Mouse (Mus musculus) layer of hippocampus, postnatal 10 days (tissue): ENCODE measurements around the gene Cdc42bpg. TPM values are rescaled to one million over a fixed set of nuclear protein-coding genes. Genes with fewer than 3 reads are reported as not detected.

Experiments
- DNase-seq, 2 experiments: peaks; one replicate each; pipeline ENCODE4 v3.0.0; 2021; ENCODE audit warnings: low spot score in 2 of 2
- total RNA-seq, 2 experiments: library from RNA; stranded (reverse); gene quantifications; 2 replicates each; pipeline ENCODE4 v1.2.3; 2021

Gene Cdc42bpg
- total RNA-seq, 2 experiments from 2014 or later = 5.0 TPM

DNA sequence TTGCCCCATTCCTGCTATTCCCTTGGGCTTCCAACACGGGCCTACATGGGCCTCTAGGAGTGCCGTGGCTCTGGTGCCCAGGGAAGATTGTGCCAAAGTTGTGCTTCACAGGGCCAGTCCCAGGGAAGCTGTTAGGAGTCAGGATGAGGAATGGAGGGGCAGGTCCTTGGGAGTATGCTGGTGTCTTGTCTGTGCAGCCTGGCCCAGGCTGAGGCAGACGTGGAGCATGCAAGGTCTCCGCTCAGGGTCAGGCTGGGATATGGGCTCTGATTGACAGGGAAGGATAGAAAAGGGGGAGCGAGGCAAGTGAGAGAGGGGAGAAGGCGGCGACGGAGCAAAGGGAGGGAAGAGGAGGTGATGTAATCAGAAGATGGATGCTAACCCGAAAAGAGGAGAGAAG lies 18.5 kb downstream of the Cdc42bpg start:
- DNase-seq = no peak

DNA sequence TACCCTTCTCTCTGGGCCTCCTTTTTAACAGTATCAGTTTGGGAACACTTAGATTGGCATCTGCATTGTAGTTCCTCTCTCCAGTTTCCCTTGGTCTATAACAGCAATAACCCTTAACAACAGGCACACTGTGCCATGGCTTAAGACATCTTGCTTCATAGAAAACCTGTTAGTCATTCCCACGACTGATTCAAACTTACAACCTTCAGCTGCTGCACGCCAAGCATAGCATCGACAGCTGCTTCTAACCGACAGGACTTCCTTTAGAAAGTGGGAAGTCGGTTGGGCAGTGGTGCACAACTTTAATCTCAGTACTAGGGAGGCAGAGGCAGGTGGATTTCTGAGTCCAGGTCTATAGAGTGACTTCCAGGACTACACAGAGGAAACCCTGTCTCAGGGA lies 24.9 kb downstream of the Cdc42bpg start:
- no peak for DNase-seq

DNA sequence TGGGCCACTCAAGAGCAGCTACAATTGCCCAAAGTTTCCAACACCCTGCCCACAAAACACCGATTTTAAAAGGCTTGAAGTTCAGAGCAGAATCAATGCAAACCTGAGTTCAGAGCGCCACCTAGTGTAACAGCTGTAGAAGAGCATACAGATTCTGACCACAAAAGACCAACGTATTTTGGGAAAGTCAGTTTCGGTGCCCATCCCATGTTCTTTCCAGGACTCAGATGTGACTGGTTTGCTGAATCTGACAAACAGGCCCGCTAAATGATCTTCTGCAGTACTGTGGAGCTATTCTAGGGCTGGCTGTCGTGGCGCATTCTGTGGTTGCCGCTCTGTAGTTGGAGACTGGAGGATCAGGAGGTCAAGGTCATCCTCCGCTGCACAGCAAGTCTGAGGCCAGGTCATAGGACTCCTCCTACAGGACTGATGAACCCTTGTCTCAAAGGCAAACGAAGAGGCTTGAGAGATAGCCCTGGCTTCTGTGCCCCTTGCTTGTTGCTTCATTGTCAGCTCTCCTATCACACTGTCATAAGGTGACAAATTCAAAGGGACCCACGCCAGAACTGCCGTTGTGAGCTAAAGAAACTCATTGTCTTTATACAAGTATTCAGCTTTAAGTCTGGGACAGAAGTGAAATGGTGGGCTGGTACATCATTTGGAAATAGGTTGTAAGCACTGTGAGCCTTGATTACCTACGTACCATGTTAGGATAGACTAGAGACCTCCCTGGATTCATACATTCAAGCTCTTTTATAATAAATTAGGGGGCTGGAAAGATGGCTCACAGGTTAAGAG lies 25.7 kb downstream of the Cdc42bpg start:
- peak; percentile 66 to 70 for DNase-seq

DNA sequence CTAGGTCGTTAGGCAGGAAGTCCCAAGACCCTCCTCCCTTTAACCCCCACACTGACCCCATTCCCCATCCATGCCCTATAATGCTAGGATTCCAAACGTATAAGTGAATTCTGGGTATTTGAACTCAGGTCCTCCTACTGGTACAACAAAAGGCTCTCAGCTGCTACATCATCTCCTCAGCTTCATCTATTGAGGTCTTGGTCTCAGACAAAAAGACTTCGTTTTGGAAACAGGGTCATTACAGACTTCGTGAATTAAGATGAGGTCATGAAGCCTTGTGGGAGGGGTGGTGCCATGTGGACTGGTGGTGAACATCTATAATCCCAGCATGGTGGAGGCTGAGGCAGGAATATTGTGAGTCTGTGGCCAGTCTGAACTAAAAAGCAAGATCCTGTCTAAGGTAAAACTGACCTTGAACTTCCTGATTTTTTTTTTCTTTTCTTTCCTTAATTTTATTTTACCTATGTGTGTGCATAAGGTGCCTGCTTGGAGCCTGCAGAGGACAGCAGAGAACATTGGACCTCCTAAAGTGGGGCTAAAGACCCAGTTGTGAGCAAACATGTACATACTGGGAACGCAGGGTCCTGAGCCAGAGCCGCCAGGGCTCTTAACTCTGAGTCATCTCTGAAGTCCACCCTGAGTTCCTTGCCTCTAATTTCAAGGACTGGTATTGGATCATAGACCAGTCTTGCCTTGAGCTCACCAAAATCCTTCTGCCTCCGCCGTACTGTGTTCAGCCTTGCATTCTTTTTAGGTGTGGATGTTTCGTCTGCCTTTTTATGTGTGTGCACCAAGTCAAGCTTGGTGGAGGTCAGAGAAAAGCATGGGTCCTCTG lies 27.7 kb downstream of the Cdc42bpg start:
- no peak for DNase-seq

DNA sequence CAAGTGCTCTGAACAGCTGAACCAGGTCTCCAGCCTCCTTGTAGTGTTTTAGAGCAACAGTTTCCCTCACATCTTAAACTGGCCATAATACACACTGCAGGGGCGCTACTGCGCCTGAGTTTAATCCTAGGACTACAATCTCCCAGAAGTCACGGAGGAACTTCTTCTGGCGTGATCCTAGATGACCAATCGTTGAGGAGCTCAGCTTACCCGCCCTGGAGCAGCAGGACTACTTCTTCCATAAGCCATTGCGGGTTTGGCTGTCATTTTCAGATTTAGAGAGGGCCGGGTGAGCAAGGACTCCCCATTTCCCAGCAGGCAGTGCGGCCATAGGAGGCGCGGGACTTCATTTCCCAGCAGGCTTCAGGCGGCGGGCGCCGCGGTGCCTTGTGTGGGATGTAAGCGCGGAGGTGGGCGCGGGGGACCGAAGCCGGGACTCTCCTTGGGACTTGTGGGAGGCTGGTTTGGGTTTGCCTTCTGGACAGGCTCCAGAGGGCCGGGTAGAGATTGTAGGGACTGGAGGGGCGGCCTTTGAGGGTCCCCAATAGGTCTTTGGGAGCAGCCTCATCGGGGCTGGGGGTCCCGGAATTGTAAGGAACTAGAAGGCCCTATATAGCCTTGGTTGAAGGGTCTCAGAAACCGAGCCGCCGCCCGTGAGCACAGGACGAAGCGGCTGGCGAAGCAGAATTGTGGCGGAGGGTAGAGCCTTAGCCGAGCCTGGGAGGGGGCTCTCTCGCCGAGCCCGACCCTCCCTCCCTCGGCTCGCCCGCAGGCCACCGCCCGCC lies 28.6 kb downstream of the Cdc42bpg start, which contains the start of gene Men1:
Gene Men1, plus strand, starts transcription at position 307 of the 785 bp plus-strand sequence.
- DNase-seq = peak; percentile 91 to 94

DNA sequence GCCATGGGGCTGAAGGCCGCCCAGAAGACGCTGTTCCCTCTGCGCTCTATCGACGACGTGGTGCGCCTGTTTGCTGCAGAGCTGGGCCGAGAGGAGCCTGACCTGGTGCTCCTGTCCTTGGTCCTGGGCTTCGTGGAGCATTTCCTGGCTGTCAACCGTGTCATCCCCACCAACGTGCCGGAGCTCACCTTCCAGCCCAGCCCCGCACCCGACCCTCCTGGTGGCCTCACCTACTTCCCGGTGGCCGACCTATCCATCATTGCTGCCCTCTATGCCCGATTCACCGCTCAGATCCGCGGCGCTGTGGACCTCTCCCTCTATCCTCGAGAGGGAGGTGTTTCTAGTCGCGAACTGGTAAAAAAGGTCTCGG lies 29.2 kb downstream of the Cdc42bpg start:
- DNase-seq = peak; percentile 37 to 44

DNA sequence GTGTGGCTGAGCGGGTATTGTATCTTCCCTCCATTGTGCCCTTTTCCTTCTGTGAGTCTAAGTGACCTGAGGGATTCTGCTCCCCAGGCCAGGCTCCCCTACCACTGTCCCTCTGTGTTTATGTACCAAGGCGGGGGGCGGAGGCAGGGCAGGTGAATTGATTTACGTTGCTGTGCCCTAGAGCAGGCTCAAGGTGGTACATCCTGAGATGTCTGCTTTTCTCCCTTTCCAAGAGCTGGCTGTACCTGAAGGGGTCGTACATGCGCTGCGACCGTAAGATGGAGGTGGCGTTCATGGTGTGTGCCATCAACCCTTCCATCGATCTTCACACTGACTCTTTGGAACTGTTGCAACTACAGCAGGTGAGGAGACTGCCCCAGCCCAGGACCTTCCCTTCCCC lies 30.7 kb downstream of the Cdc42bpg start:
- DNase-seq = no peak

DNA sequence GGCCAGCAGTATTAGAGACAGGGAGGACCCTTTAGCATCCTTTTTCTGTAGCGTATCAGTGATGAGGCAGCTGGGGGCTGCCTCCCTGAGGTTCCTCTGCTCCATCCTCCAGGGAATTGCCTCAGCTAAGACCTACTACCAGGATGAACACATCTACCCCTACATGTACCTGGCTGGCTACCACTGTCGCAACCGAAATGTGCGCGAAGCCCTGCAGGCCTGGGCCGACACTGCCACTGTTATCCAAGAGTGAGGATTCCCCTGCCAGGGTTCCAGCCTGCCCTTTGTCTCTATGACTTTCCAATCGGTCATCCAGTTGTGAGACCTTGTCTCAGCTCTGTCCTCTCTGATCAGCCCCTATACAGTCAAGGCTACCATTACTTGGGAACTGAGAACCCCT lies 31.9 kb downstream of the Cdc42bpg start:
- no peak for DNase-seq

DNA sequence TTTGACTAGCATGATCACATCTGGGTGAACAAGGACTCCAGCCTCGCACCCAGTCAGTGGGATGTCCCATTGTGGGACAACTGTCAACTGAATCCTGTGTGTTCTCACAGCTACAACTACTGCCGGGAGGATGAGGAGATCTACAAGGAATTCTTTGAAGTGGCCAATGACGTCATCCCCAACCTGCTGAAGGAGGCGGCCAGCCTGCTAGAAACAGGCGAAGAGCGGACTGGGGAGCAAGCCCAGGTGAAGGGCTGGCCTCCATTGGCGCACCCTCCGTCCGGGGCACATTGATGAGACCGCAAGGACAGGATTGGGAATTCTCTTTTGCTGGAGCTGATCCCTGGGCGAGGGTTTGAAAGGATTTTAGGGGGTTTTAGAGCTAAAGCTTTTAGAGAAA lies 32.5 kb downstream of the Cdc42bpg start:
- no peak for DNase-seq

DNA sequence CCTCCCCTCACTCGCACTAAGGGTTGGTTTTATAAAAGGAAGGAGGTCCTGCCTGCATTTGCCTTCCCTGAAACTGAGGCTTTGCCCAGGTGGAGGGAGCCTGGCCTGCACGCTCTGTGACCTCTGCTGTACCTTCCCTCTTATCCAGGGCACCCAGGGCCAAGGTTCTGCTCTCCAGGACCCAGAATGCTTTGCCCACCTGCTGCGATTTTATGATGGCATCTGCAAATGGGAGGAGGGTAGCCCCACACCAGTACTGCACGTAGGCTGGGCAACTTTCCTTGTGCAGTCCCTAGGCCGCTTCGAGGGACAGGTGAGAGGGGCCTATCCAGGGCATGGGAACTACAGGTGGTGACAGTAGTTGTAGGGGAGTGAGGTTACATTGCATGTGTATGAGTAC lies 32.9 kb downstream of the Cdc42bpg start:
- DNase-seq = no peak

DNA sequence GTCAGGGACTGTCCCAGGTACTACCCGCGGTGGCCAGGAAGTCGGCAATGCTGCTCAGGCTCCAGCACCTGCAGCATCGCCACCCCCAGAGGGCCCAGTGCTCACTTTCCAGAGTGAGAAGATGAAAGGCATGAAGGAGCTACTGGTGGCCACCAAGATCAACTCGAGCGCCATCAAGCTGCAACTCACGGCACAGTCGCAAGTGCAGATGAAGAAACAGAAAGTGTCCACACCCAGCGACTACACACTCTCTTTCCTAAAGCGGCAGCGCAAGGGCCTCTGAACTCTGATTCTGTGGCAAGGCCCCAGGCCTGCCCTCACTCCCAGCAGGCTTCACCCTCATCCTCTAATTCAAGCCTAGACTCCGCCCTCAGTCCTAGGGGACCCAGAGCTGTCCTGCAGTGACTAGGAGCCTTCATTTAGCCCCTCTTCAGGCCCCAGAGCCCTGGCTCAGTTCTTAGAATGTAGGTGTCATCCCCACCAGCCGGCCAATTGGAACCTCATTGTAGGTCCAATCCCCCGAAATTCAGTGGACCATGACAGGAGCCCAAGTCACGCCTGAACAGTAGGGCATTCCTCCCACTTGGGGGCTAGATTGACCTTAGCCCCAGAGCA lies 33.7 kb downstream of the Cdc42bpg start:
- no peak for DNase-seq

DNA sequence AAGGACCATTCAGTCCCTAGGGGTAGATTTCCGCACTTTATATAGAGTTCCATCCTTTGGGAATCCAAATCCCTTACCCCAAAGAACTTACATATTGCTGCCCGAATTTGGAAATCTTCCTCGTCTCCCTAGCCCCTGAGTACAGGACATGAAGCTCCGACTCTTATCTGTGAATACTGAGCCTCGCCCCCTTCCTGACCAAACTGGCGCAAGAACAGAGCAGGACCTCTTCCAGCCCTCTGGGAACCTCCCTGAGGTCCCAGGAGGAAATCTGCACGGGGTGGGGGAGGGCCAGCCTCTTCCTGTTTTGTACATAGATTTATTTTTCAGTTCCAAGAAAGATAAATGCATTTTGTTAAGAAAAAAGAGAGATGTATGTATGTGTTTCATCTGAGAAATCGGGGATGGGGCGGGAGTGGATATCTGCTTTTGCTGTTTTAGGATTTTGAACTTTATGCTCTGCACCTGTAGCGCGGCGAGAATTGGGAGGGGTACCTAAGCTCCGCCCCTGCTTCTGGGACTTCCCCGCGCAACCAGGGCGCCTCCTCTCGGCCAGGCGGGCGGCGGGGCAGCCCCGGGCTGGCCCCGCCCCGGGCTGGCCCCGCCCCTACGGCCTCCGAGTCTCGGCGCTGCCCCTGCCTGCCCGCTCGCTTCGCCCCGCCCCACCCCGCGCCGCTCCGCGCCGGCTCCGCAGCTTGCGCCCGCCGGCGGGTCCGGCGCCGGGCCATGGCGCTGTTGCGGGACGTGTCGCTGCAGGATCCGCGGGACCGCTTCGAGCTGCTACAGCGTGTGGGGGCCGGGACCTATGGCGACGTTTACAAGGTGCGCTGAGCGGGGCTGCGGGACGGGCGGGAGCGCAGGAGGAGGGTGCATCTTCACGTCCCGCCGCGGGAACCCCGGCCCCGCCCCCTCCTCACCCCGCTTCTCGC lies 34.5 kb downstream of the Cdc42bpg start, which contains the start of gene Map4k2:
Gene Map4k2, plus strand, starts transcription at position 612 of the 929 bp plus-strand sequence.
- peak; percentile 68 to 79 for DNase-seq

DNA sequence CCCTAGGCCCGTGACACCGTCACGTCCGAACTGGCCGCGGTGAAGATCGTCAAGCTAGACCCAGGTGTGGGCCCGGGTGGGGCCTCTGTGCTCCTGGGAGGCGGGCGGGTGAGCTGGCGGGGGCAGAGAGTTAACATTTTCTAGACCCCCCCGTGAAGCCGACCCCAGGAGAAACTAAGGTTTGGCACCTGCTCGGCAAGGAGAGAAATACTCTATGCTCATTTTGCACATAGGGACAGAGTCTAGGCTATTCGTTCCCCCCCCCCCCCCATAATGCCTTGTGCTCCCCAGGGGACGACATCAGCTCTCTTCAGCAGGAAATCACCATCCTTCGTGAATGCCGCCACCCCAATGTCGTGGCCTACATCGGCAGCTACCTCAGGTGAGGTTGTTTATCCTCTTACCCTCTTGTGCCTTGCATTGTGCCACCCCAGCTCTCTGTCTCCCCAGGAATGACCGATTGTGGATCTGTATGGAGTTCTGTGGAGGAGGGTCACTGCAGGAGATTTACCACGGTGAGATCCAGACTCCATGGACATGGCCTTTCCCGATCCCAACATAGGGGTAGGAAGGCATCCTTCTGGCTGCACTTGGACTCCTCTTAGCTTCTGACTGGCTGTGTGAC lies 35.3 kb downstream of the Cdc42bpg start:
- DNase-seq = no peak

DNA sequence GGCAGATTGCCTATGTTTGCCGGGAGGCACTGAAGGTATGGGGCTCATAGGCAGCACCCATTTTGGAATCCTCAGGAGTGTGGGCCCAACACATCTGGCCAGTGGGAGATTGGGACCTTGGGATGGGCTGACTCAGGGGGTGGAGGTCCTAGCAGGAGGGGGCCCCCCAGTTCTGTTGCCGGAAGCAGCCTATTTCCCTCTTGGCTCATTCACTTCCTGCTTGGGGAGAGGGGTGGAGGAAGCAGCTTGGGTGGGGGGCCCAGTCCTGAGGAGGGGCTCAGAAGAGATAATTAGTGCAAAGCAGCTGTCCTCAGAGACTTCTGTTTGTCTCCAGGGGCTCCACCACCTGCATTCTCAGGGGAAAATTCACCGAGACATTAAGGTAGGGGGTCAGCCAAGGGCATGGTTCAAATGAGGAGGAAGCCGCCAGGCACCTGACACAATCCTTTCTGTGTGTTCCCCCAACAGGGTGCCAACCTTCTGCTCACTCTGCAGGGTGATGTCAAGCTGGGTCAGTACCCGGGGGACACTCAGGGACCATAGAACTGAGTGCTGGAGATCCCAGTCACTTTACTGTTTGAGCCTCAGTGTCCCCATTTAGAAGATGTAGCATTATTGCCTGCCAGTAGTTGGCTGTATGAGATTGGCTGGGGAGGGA lies 36.1 kb downstream of the Cdc42bpg start:
- DNase-seq = no peak

DNA sequence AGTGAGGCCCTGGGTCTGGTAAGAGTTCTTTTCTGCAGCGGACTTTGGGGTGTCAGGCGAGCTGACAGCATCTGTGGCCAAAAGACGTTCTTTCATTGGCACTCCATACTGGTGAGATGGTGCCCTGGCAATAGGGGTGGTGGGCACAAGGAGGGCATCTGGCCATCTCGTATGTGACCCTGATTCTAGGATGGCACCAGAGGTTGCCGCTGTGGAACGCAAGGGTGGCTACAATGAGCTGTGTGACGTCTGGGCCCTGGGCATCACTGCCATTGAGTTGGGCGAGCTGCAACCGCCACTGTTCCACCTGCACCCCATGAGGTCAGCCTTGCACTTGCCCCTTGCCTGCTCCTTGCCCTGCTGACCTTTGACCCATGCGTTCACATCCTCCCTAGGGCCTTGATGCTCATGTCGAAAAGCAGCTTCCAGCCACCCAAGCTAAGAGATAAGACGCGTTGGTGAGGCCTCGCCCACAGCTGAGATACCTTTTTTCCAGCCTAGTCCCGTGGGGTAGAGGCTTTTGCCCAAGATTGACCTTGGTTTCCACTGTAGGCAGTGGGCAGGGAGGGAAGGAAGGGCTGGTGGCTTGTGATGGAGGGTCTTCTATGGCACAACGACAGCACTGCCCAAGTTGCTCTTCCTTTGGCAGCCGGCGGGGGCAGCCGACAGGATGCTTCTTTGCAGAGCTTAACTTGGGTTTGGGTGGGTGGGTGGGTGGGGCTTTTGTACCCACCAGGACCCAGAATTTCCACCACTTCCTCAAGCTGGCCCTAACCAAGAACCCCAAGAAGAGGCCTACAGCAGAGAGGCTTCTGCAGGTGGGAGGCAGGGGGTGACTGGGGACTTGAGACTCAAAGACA lies 37.0 kb downstream of the Cdc42bpg start:
- DNase-seq = no peak

DNA sequence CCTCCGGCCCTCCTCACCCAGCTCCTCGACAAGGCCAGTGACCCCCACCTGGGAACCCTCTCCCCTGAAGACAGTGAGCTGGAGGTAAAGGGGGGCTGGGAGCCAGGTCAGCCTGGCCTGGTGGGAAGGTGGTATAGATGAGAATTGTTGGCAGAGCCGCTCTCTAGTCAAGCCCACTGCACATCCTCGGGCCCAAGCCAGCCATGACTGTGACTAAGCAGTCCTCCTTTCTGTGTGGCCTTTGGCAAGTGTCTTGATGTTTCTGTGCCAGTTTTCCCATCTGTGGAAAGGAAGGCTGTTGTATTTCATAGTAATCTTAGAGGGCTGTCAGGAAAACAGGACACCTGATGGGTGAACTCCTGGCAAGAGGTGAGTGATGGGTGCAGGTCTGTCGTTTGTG lies 37.7 kb downstream of the Cdc42bpg start:
- DNase-seq = no peak

DNA sequence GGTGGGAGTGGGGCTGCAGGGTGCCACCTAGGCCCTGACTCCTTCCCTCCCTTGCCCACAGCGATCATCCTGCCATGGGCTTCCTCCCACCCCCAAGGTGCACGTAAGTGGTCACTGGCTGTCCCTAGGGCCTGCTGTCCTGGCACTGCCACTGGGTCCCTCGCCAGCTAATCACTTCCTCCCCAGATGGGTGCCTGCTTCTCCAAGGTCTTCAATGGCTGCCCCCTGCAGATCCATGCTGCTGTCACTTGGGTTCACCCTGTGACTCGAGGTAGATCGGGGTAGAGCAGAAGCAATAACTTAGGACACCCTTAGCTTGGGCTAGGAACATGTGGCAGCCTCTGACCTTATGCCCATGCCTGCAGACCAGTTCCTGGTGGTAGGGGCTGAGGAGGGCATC lies 39.8 kb downstream of the Cdc42bpg start:
- DNase-seq = no peak

DNA sequence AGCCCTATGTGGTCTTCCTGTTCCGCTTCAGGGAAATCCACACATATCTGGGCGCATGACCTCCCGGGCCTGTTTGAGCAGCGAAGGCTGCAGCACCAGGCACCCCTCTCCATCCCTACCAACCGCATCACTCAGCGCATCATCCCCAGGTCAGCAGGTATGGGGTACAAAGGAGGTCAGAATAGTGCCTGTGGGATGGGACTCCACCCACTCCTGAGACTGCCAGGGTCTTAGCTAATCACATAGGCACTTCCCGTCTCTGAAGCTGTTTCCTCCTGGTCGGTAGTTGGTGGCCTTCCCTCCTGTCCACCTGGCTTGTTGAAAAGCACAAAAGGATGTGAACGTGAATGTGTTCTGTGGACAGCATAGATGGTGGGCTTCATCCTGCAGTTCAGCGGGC lies 40.4 kb downstream of the Cdc42bpg start:
- no peak for DNase-seq
